Mouse (Mus musculus): ENCODE data around the gene Sorcs1. TPM values are rescaled to one million over a fixed set of nuclear protein-coding genes. Genes with fewer than 3 reads are reported as not detected.

Gene Sorcs1
- polyA plus RNA-seq (2012; rRNA removed), result 15.6 and 16.6 TPM in 2 replicates

GRCm38 (mm10) chr19:50677903-50678896 lies at the start of gene Sorcs1:
Gene Sorcs1 (minus strand): TSS chr19:50678646.

